Mouse (Mus musculus): ENCODE results near the gene Chtop. TPM values are rescaled to one million over a fixed set of nuclear protein-coding genes. Genes with fewer than 3 reads are reported as not detected.
A peak's percentile ranks its signal among the peaks of the same experiment; 100 is the strongest.

Gene Chtop
- polyA plus RNA-seq, 1 experiment = 53.5 TPM

GRCm38 (mm10) chr3:90475151-90475830, 34.0 kb downstream of the Chtop start:
- Histone ChIP-seq H3K4me1 (ENCODE audit: control insufficient read depth, insufficient read depth, low read length) (no peaks in the 10 kb centered on the region; the same call in none of the 2 replicates), H3K27ac (ENCODE audit: control insufficient read depth, insufficient read depth, low read depth, low read length) (no peak overlapping the region), H3K27me3 (ENCODE audit: control insufficient read depth, insufficient read depth, low read length) (no peaks in the 10 kb centered on the region), H3K36me3 (ENCODE audit: control insufficient read depth, insufficient read depth, low read length) (no peaks in the 10 kb centered on the region; the same call in 1 of the 2 replicates), H3K4me3 (ENCODE audit: control insufficient read depth, low read depth, low read length) (no peak overlapping the region)
- no peak for TF ChIP-seq CTCF (IDR thresholded peaks at IDR 0.05; ENCODE audit: control insufficient read depth, insufficient read depth, insufficient replicate concordance, low read depth, low read length)
- TF ChIP-seq POLR2A (IDR thresholded peaks at IDR 0.05; ENCODE audit: control insufficient read depth, low read depth, low read length) = no peak

DNA sequence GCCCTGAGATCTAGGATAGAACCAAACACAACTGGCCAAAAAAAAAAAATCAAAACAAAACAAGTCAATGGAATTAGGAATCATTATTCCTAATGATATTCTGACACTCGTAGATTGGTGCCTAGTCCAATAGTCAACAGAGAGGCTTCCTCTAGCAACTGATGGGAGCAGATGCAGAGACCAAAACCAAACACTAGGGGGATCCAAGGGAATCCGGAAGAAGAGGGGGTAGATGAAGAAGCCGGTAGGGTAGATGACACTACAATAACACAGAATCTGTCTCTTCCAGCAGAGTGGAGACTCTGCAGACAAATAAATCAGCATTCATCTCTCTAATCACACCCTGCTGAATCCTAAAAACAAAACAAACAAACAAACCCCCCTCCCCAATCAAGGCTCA, 37.1 kb downstream of the Chtop start:
- H3K36me3 ChIP-seq (ENCODE audit: control insufficient read depth, insufficient read depth, low read length) = no peaks in the 10 kb centered on the region
- H3K4me1 ChIP-seq (ENCODE audit: control insufficient read depth, insufficient read depth, low read length) = no peaks in the 10 kb centered on the region; the same call in none of the 2 replicates
- no peaks in the 10 kb centered on the region for H3K27me3 ChIP-seq (ENCODE audit: control insufficient read depth, insufficient read depth, low read length)
- no peak for TF ChIP-seq CTCF (IDR thresholded peaks at IDR 0.05; ENCODE audit: control insufficient read depth, insufficient read depth, insufficient replicate concordance, low read depth, low read length)
- TF ChIP-seq POLR2A (IDR thresholded peaks at IDR 0.05; ENCODE audit: control insufficient read depth, low read depth, low read length) = no peak
- no peak overlapping the region for H3K4me3 ChIP-seq (ENCODE audit: control insufficient read depth, low read depth, low read length)
- no peak overlapping the region for H3K27ac ChIP-seq (ENCODE audit: control insufficient read depth, insufficient read depth, low read depth, low read length)

- Histone ChIP-seq H3K36me3 (ENCODE audit: control insufficient read depth, insufficient read depth, low read length) (no peaks in the 10 kb centered on the region), H3K27me3 (ENCODE audit: control insufficient read depth, insufficient read depth, low read length) (peaks cover 3% of the 10 kb centered on the region; the same call in 1 of the 2 replicates)
- TF ChIP-seq POLR2A (IDR thresholded peaks at IDR 0.05; ENCODE audit: control insufficient read depth, low read depth, low read length) (no peak), CTCF (IDR thresholded peaks at IDR 0.05; ENCODE audit: control insufficient read depth, insufficient read depth, insufficient replicate concordance, low read depth, low read length) (no peak)
Observed at GRCm38 (mm10) chr3:90467618-90468300, 41.5 kb downstream of the Chtop start.

DNA sequence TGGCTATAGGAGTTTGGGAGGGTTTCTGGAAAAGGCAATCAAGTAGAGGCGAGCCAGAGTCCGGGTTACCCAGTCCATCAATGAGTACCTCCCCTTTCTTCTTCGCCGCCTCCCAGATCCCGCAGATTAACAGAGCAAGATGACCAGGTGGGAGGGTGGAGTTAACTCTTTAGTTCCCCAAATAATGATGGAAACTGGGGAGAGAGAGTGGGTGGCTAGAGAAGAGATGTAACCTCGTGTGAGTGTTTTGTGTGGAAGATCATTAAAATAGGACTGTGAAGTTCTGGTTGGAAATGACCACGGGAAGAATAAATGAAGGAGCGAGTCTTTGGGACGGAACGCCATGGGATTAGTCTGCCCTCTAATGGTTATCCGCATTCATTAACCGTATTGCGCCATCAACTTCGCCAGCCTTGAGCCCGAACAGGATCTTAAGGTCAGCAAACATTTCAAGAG, 43.0 kb downstream of the Chtop start:
- Histone ChIP-seq H3K27ac (ENCODE audit: control insufficient read depth, insufficient read depth, low read depth, low read length) (no peak overlapping the region), H3K4me3 (ENCODE audit: control insufficient read depth, low read depth, low read length) (peak overlapping the region; percentile 69), H3K36me3 (ENCODE audit: control insufficient read depth, insufficient read depth, low read length) (no peaks in the 10 kb centered on the region), H3K27me3 (ENCODE audit: control insufficient read depth, insufficient read depth, low read length) (peaks cover 3% of the 10 kb centered on the region; the same call in 1 of the 2 replicates), H3K4me1 (ENCODE audit: control insufficient read depth, insufficient read depth, low read length) (peaks cover 10% of the 10 kb centered on the region)
- TF ChIP-seq CTCF (IDR thresholded peaks at IDR 0.05; ENCODE audit: control insufficient read depth, insufficient read depth, insufficient replicate concordance, low read depth, low read length) = peak; percentile 28; the same call in 1 of the 2 replicates
- no peak for TF ChIP-seq POLR2A (IDR thresholded peaks at IDR 0.05; ENCODE audit: control insufficient read depth, low read depth, low read length)

More at GRCm38 (mm10) chr3:90467618-90468300, 41.5 kb downstream of the Chtop start:
- no peak overlapping the region for H3K4me3 ChIP-seq (ENCODE audit: control insufficient read depth, low read depth, low read length)
- H3K27ac ChIP-seq (ENCODE audit: control insufficient read depth, insufficient read depth, low read depth, low read length) = no peak overlapping the region
- H3K4me1 ChIP-seq (ENCODE audit: control insufficient read depth, insufficient read depth, low read length) = peaks cover 10% of the 10 kb centered on the region

DNA sequence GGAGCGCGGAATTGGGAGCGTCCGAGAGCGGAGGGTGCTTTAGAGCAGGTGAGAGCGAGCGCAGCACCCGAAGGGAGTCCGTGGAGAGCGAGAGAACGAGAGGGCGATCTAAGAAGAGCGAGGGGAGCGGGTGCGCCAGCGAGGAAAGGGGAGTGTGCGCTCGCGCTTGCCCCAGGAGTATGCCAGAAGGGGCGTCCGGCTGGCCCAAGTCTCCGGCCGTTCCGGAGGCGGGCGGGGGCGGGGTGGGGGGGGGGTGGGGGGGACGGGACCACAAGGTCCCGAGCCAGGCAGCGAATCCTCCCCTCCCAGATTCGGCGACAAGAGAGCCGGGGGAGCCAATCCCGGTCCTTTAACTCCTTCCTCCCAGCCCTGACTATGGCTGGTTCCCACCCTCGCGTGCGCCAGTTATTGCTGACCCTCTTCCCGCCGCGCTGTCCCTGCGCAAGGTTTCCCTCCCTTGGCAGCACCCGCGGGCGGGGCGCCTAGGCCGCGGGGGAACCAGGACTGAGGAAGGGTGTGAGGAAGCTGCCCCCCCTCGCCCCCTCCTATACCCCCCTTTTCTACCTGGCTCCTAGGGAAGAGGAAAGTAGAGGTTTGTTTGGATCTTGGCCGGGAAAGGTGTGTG, 43.5 kb downstream of the Chtop start, which contains the start of gene Npr1:
Gene Npr1 (minus strand): TSS at position 181 of the 625 bp plus-strand sequence.
- peaks cover 10% of the 10 kb centered on the region for H3K4me1 ChIP-seq (ENCODE audit: control insufficient read depth, insufficient read depth, low read length)
- peak within 1 kb of the TSS; percentile 74 for H3K4me3 ChIP-seq (ENCODE audit: control insufficient read depth, low read depth, low read length)
- H3K27ac ChIP-seq (ENCODE audit: control insufficient read depth, insufficient read depth, low read depth, low read length) = peak within 1 kb of the TSS; percentile 80
- peaks cover 3% of the 10 kb centered on the region; the same call in 1 of the 2 replicates for H3K27me3 ChIP-seq (ENCODE audit: control insufficient read depth, insufficient read depth, low read length)
- TF ChIP-seq POLR2A (IDR thresholded peaks at IDR 0.05; ENCODE audit: control insufficient read depth, low read depth, low read length) (peak; percentile 57), CTCF (IDR thresholded peaks at IDR 0.05; ENCODE audit: control insufficient read depth, insufficient read depth, insufficient replicate concordance, low read depth, low read length) (no peak)
- no peaks in the 10 kb centered on the region for H3K36me3 ChIP-seq (ENCODE audit: control insufficient read depth, insufficient read depth, low read length)

DNA sequence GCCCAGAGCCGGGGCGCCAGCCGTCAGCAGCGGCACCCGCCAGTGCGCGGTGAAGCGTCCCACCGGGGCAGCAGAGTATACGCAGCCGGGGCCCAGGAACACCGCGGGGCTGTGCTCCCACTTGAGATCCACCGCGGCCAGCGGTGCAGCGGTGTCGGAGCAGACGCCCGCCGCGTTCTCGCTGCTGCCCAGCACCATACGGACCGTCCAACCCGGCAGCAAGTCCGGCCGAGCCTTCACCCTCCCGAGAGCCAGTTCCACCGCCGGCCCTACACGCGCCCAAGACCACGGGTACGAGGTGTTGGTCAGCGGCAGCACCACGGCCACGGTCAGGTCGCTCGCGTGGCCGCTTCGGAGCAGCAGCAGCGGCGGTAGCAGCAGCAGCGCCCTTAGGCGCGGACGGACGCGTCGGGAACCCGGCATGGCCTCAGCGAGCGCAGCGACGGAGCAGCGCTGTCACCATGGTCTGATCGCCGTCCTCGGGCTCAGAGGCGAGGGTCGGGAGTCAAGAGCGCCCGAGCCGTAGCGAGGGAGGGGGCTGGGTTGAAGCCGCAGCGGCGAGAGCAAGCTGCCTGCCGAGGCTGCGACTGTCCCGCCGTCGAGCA, 44.1 kb downstream of the Chtop start:
- peak overlapping the region; percentile 80 for H3K27ac ChIP-seq (ENCODE audit: control insufficient read depth, insufficient read depth, low read depth, low read length)
- H3K36me3 ChIP-seq (ENCODE audit: control insufficient read depth, insufficient read depth, low read length) = no peaks in the 10 kb centered on the region
- TF ChIP-seq POLR2A (IDR thresholded peaks at IDR 0.05; ENCODE audit: control insufficient read depth, low read depth, low read length) (no peak), CTCF (IDR thresholded peaks at IDR 0.05; ENCODE audit: control insufficient read depth, insufficient read depth, insufficient replicate concordance, low read depth, low read length) (no peak)
- H3K4me3 ChIP-seq (ENCODE audit: control insufficient read depth, low read depth, low read length) = peak overlapping the region; percentile 74
- peaks cover 3% of the 10 kb centered on the region; the same call in 1 of the 2 replicates for H3K27me3 ChIP-seq (ENCODE audit: control insufficient read depth, insufficient read depth, low read length)
- H3K4me1 ChIP-seq (ENCODE audit: control insufficient read depth, insufficient read depth, low read length) = peaks cover 10% of the 10 kb centered on the region
